Mouse (Mus musculus): ENCODE results near the gene Gm13090.

Gm13090 gene

DNA sequence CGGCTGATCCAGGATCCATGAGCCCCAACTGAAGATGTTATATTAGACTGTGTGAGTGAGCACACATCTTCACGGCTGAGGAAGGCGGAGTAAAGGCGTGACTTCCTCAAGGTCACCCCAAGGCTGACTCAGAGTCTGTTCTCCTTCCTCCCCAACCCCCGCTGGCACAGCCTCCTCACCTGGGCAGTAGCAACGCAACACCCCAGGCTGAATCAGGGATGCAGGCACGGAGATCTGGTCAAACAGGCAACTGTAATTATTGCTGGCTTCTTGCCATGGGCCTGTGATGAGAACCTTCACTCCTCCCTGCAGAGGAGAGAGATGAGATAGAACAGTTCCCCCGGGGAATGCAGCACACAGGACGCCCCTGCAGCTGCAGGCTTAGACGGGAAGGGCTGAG lies 48.8 kb downstream of the Gm13090 start:
- peak in 1 of 2 experiments; percentile 47 for DNase-seq (ENCODE audit: low spot score in 2 of 2)

GRCm38 (mm10) chr4:151138586-151138985 lies 49.2 kb downstream of the Gm13090 start:
- DNase-seq (ENCODE audit: low spot score in 2 of 2) = no peak

DNA sequence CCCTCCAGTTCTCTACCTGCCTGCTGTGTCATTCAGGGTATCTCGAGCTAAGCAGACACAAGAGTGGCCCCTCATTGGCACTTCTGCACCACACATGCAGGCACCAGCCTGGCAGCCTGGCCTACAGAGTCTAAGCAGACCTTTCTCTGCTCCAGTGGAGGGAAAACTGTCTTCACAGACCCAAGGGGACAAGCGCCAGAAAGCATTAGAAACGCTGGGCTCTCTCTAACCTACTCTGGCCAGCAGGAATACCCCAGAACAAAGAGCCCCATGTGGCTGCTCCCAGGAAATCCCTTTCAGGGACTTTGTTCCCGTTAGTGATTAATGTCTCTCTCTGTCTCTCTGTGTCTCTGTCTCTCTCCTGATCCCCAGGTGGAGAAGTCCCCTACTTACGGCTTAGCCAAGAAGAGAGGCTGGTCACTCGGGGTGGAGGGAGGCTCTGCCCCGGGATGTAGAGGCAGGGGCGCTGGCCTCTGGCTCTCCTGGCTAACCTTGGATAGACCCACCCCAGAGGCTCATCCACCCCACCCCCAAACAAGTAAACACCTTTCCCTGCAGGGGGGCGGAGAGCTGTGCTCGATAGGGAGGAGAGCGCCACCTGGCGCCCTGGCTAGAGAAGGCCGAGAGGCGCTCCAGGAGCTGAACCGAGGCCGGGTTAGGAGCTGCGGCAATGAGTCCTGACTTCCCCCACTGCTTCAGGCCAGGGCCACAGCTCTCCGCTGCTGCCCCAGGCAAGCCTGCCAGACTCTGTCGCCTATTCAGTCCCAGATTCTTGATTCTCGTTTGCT lies 49.9 kb downstream of the Gm13090 start:
- DNase-seq (ENCODE audit: low spot score in 2 of 2) = peak; percentile 88

DNA sequence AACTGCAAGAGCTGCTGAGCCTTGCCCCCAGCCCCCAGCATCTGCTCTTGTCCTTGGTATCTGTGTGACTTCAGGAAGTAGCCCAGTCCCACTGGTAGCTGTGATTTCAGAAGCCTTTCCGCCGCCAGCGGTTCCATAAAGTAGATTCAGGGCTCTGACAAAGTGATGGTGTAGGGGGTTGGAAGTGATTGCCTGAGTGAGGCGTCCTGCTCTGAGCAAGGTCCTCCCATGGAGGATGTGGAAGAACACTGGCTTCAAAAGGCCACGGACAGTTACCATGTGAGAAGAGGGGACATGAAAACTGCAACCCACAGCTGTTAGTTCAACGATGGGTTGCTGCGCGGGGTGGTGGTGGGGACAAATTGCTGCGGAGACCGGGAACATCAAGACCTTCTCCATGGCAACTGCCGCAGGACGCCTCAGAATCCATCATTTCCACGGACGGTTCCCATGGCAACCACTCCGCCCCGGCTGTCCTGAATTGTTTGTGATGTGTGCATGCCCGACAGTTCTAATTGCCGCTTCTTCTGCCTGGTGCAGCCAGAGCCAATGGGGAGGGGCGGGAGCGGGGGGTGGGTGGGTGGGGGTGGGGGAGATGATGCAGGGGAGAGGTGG lies 51.1 kb downstream of the Gm13090 start:
- peak; percentile 94 to 95 for DNase-seq (ENCODE audit: low spot score in 2 of 2)
